Mouse (Mus musculus) embryonic facial prominence, embryonic 11.5 days (tissue): ENCODE results near the gene Proser1. TPM values are rescaled to one million over a fixed set of nuclear protein-coding genes. Genes with fewer than 3 reads are reported as not detected.

Source experiments
- ATAC-seq: fragments of 200-750 bp; cut with Nextera tagmentation; replicated peaks from 2 replicates; pipeline ENCODE4 v1.8.0; 2017; ENCODE audit warnings: low read depth; ENCODE audit not compliant: insufficient number of reproducible peaks, low FRiP score, low TSS enrichment
- DNase-seq: peaks from one replicate; pipeline ENCODE4 v3.0.0-alpha.2; 2015; ENCODE audit warnings: low spot score
- H3K27ac ChIP-seq: fragments of 300-500 bp; sonication (generic); replicated peaks from 2 replicates; pipeline ENCODE4 v1.5.1; 2014; ENCODE audit warnings: mild to moderate bottlenecking, low read depth, low read length, control low read depth
- H3K27me3 ChIP-seq: fragments of 300-500 bp; sonication (generic); 2 replicates; pipeline ENCODE4 v1.6.1; 2014; ENCODE audit warnings: mild to moderate bottlenecking, low read length, moderate library complexity, mixed read lengths; ENCODE audit not compliant: control insufficient read depth, insufficient read depth
- H3K36me3 ChIP-seq: fragments of 300-500 bp; sonication (generic); replicated peaks from 2 replicates; pipeline ENCODE4 v1.6.1; 2014; ENCODE audit warnings: low read depth, mild to moderate bottlenecking, low read length, moderate library complexity, mixed read lengths; ENCODE audit not compliant: control insufficient read depth, insufficient read depth
- H3K4me1 ChIP-seq: fragments of 300-500 bp; sonication (generic); 2 replicates; pipeline ENCODE4 v1.6.1; 2014; ENCODE audit warnings: low read length, mixed read lengths; ENCODE audit not compliant: control insufficient read depth, insufficient read depth
- H3K4me2 ChIP-seq: fragments of 300-500 bp; sonication (generic); 2 replicates; pipeline ENCODE4 v1.6.1; 2014; ENCODE audit warnings: low read depth, mild to moderate bottlenecking, control low read depth, low read length, moderate library complexity
- H3K4me3 ChIP-seq: fragments of 300-500 bp; sonication (generic); 2 replicates; pipeline ENCODE4 v1.5.1; 2014; ENCODE audit warnings: low read depth, low read length, control low read depth
- H3K9ac ChIP-seq: fragments of 300-500 bp; sonication (generic); replicated peaks from 2 replicates; pipeline ENCODE4 v1.6.1; 2014; ENCODE audit warnings: mild to moderate bottlenecking, control low read depth, low read length
- H3K9me3 ChIP-seq: fragments of 300-500 bp; sonication (generic); replicated peaks from 2 replicates; pipeline ENCODE4 v1.6.1; 2016; ENCODE audit warnings: mild to moderate bottlenecking, low read length, inconsistent platforms, mixed read lengths; ENCODE audit not compliant: control insufficient read depth
- WGBS: fragments of 180-500 bp; shearing (Covaris S2); extraction: QIAGEN DNeasy Blood & Tissue Kit; methylation state at CpG from one replicate; pipeline ENCODE4 v1.1.7; 2014; 5-methylcytosine and 5-hydroxymethylcytosine counted together
- polyA plus RNA-seq: library from polyadenylated mRNA; unstranded; fragments of >200 nt; fragmentation: Nextera tagmentation; extraction: Ambion mirVana; gene quantifications from 2 replicates; pipeline ENCODE4 v1.2.1, GENCODE M21; 2014

Proser1 gene
- polyA plus RNA-seq, 1 experiment from 2014 or later, result 19.5 TPM

- Histone ChIP-seq H3K4me3 (no peak overlapping the region), H3K36me3 (no peaks in the 10 kb centered on the region), H3K4me1 (no peaks in the 10 kb centered on the region), H3K27ac (no peak overlapping the region), H3K27me3 (no peaks in the 10 kb centered on the region), H3K9ac (no peak overlapping the region), H3K4me2 (no peak overlapping the region), H3K9me3 (no peaks in the 10 kb centered on the region)
- 85% methylated on average over 4 of the region's 4 CpGs for WGBS
- DNase-seq, result no peak
- no peak for ATAC-seq
Observed at GRCm38 (mm10) chr3:53514221-53515065, 51.0 kb downstream of the Proser1 start.

DNA sequence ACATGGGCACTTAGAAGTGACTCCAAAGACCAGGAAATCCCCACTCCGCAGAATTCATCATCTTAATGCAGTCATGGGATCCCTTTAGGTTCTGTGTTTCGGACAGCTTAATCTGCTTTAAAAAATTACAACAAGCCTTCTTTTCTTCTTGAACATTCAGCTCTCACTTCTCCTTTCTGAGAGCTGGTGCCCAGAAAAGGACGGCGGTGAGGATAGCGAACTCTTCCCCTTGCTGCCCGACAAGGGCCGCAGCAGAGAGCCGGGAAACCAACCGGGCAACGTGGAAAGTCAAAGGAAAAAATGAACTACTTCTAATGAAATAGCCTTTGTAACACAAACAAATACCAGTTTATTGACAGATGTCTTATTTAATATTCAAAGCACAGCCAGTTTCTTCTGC is 59.3 kb downstream of the Proser1 start:
- no peaks in the 10 kb centered on the region for H3K36me3 ChIP-seq
- no peak overlapping the region for H3K9ac ChIP-seq
- H3K4me3 ChIP-seq, result no peak overlapping the region
- no peaks in the 10 kb centered on the region for H3K27me3 ChIP-seq
- no peak overlapping the region for H3K4me2 ChIP-seq
- H3K9me3 ChIP-seq, result no peaks in the 10 kb centered on the region
- ATAC-seq, result no peak
- no peaks in the 10 kb centered on the region for H3K4me1 ChIP-seq
- H3K27ac ChIP-seq, result no peak overlapping the region
- WGBS, result 93% methylated on average over 10 of the region's 10 CpGs
- DNase-seq, result no peak

DNA sequence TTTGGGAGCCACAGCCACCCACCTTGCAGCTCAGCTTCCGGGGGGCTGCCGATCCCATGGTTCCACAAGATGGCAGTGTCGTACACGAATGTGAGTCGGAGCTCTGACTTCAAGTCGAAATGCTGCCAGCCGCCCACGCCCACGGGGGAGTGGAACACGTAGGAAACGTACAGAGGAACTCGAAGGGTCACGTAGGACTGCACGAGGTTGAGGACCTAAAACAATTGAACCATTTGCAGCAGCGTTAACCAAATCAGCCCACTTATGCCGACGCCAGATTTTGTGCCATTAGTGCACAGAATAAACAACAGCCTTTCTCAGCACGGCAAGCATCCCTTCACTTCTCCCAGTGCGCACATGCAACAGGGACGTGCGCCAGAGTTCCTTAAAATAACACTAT is 62.3 kb downstream of the Proser1 start:
- no peak; the same call in 1 of the 2 replicates for ATAC-seq
- Histone ChIP-seq H3K27me3 (no peaks in the 10 kb centered on the region), H3K27ac (no peak overlapping the region), H3K4me2 (peak overlapping the region; percentile 30; the same call in 1 of the 2 replicates), H3K36me3 (no peaks in the 10 kb centered on the region), H3K4me3 (peak overlapping the region; percentile 18; the same call in 1 of the 2 replicates), H3K4me1 (no peaks in the 10 kb centered on the region), H3K9me3 (no peaks in the 10 kb centered on the region), H3K9ac (0 out of 2 replicates have a peak overlapping the region, but pooled peaks have one; percentile 5)
- peak; percentile 84 for DNase-seq
- 10% methylated on average over 21 of the region's 21 CpGs for WGBS

GRCm38 (mm10) chr3:53530305-53530704 is 66.8 kb downstream of the Proser1 start:
- ATAC-seq, result no peak
- Histone ChIP-seq H3K4me1 (no peaks in the 10 kb centered on the region), H3K36me3 (no peaks in the 10 kb centered on the region), H3K4me3 (no peak overlapping the region), H3K9me3 (no peaks in the 10 kb centered on the region), H3K9ac (no peak overlapping the region), H3K27ac (no peak overlapping the region), H3K27me3 (no peaks in the 10 kb centered on the region), H3K4me2 (no peak overlapping the region)
- 87% methylated on average over 6 of the region's 6 CpGs for WGBS
- no peak for DNase-seq

Other genes starting within 250 kb of the Proser1 start
- gene Nhlrc3, start 334 bp upstream of the Proser1 start, polyA plus RNA-seq, result 7.9 and 10.5 TPM in 2 replicates
- 0.20 TPM in 1 of 2 replicates, not detected in the other for gene Stoml3, start 25.0 kb downstream of the Proser1 start, polyA plus RNA-seq
- gene Frem2, start 193.7 kb downstream of the Proser1 start, polyA plus RNA-seq, result 4.4 and 4.7 TPM in 2 replicates